Mouse (Mus musculus) bone marrow, adult 2 months (tissue): ENCODE data around the gene Ryr1. TPM values are rescaled to one million over a fixed set of nuclear protein-coding genes. Genes with fewer than 3 reads are reported as not detected.
"Not testable (repeated sequence)": the region's sequence is repeated elsewhere in the genome, so short reads cannot be mapped to it uniquely, and the experiment has no call there.

Experiments
- H3K27ac ChIP-seq: fragments of 200-500 bp; 2 replicates; pipeline ENCODE4 v1.5.1; 2012; ENCODE audit warnings: low read depth, mild to moderate bottlenecking, control low read depth, inconsistent platforms, low read length; ENCODE audit not compliant: control insufficient read depth, poor library complexity, insufficient read depth
- H3K4me1 ChIP-seq: fragments of 200-500 bp; 2 replicates; pipeline ENCODE4 v1.6.1; 2011; ENCODE audit warnings: low read length; ENCODE audit not compliant: control insufficient read depth, insufficient read depth
- H3K4me3 ChIP-seq: fragments of 200-500 bp; replicated peaks from 2 replicates; pipeline ENCODE3; 2011; ENCODE audit warnings: mild to moderate bottlenecking, low read depth, low read length, control low read depth; ENCODE audit not compliant: control insufficient read depth
- CTCF ChIP-seq: fragments of 200-500 bp; IDR thresholded peaks from 2 replicates; pipeline ENCODE4 v1.5.1; 2011; ENCODE audit warnings: low read length, control low read depth; ENCODE audit not compliant: control insufficient read depth, insufficient read depth
- POLR2A ChIP-seq: fragments of 200-500 bp; IDR thresholded peaks from 2 replicates; pipeline ENCODE4 v1.6.1; 2011; ENCODE audit warnings: low read depth, mild to moderate bottlenecking, control low read depth, low read length, borderline replicate concordance; ENCODE audit not compliant: control insufficient read depth
- WGBS: fragments of 180-500 bp; shearing (Covaris S2); methylation state at CpG from one replicate; pipeline ENCODE4 v1.1.7; 2018; 5-methylcytosine and 5-hydroxymethylcytosine counted together
- polyA plus RNA-seq: library from polyadenylated mRNA; stranded (reverse); fragments of >200 nt; gene quantifications from 2 replicates; pipeline ENCODE4 v1.2.4, GENCODE M21; 2011; ENCODE audit warnings: low replicate concordance; ENCODE audit not compliant: missing spikeins, insufficient read depth, insufficient read length

Gene Ryr1
- polyA plus RNA-seq, 1 experiment: 2.7 TPM

- no peak overlapping the region for H3K4me3 ChIP-seq
- no peaks in the 10 kb centered on the region for H3K4me1 ChIP-seq
- whole genome bisulfite sequencing: 85% methylated on average over 12 of the region's 12 CpGs
- no peak overlapping the region for H3K27ac ChIP-seq
- TF ChIP-seq POLR2A (no peak), CTCF (no peak)
Observed at GRCm38 (mm10) chr7:28969672-28970394, 155.1 kb downstream of the Ryr1 start.

- no peaks in the 10 kb centered on the region for H3K4me1 ChIP-seq
- no peak overlapping the region for H3K27ac ChIP-seq
- TF ChIP-seq POLR2A: no peak
- no peak for TF ChIP-seq CTCF
- 88% methylated on average over 1 of the region's 1 CpGs for WGBS
- H3K4me3 ChIP-seq: no peak overlapping the region
Observed at GRCm38 (mm10) chr7:28969271-28969670, 155.7 kb downstream of the Ryr1 start.

- not testable (repeated sequence) for H3K4me3 ChIP-seq, H3K4me1 ChIP-seq, H3K27ac ChIP-seq
- 83% methylated on average over 8 of the region's 8 CpGs for WGBS
Observed at GRCm38 (mm10) chr7:28968120-28968519, 156.9 kb downstream of the Ryr1 start.

GRCm38 (mm10) chr7:28966751-28967505 is 158.1 kb downstream of the Ryr1 start:
- H3K4me3 ChIP-seq: no peak overlapping the region

GRCm38 (mm10) chr7:28966181-28966580 is 158.8 kb downstream of the Ryr1 start:
- Histone ChIP-seq H3K4me1 (no peaks in the 10 kb centered on the region), H3K4me3 (no peak overlapping the region), H3K27ac (no peak overlapping the region)
- TF ChIP-seq POLR2A (no peak), CTCF (no peak)
- WGBS: 83% methylated on average over 4 of the region's 5 CpGs

More at GRCm38 (mm10) chr7:28966751-28967505, 158.1 kb downstream of the Ryr1 start:
- TF ChIP-seq CTCF (no peak), POLR2A (no peak)
- Histone ChIP-seq H3K27ac (no peak overlapping the region), H3K4me1 (no peaks in the 10 kb centered on the region)
- WGBS: 92% methylated on average over 4 of the region's 4 CpGs

- Histone ChIP-seq H3K4me1 (no peaks in the 10 kb centered on the region; the same call in 1 of the 2 replicates), H3K4me3 (no peak overlapping the region), H3K27ac (no peak overlapping the region)
- 81% methylated on average over 5 of the region's 5 CpGs for WGBS
- TF ChIP-seq POLR2A (no peak), CTCF (no peak)
Observed at GRCm38 (mm10) chr7:28965346-28965840, 159.6 kb downstream of the Ryr1 start.

- no peak for TF ChIP-seq CTCF
- TF ChIP-seq POLR2A: no peak
- WGBS: 85% methylated on average over 3 of the region's 3 CpGs
- no peaks in the 10 kb centered on the region; the same call in 1 of the 2 replicates for H3K4me1 ChIP-seq
- no peak overlapping the region for H3K4me3 ChIP-seq
- no peak overlapping the region for H3K27ac ChIP-seq
Observed at GRCm38 (mm10) chr7:28963399-28963923, 161.5 kb downstream of the Ryr1 start.

GRCm38 (mm10) chr7:28961927-28962670 is 162.9 kb downstream of the Ryr1 start, which contains the start of gene Actn4:
TSS of gene Actn4 (minus strand) at chr7:28962340.
- TF ChIP-seq POLR2A: peak; percentile 99
- TF ChIP-seq CTCF: no peak
- Histone ChIP-seq H3K27ac (peak within 1 kb of the TSS; percentile 90), H3K4me1 (peaks cover 2% of the 10 kb centered on the region), H3K4me3 (peak within 1 kb of the TSS; percentile 93)
- WGBS: under 1% methylated on average over 76 of the region's 76 CpGs
